Mouse (Mus musculus): ENCODE data around the gene Zfp866.

DNA sequence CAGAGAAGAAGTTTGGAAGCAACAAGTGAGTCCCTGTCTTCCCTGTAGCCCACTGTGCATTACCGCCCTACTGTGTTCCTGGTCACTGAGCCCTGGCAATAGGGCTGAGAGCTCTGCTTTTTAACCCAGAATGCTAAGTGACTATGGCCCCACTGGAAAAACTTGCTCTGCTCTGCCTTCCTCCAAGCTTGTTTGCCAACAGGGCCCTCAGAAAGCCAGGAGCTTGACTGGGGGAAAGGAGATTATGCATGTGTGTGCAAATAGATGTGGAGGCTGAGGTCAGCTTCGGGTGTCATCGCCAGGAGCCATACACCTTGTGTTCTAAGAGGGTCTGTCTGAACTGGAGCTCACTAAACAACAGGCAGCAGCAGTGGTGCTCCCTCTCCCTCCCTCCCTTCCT lies 3.1 kb upstream of the Zfp866 start:
- TF ChIP-seq CTCF (IDR thresholded peaks at IDR 0.05; ENCODE audit: insufficient read depth, low read length) (no peak), POLR2A (IDR thresholded peaks at IDR 0.05; ENCODE audit: borderline replicate concordance, extremely low read depth, low read depth, low read length) (no peak)
